Mouse (Mus musculus) forebrain, postnatal 0 days (tissue): Measurements from ENCODE around the gene Taf12. TPM values are rescaled to one million over a fixed set of nuclear protein-coding genes. Genes with fewer than 3 reads are reported as not detected.

Experiments used
- ATAC-seq: fragments of 200-750 bp; cut with Nextera tagmentation; 2 replicates; pipeline ENCODE4 v1.8.0; 2017; ENCODE audit warnings: mild to moderate bottlenecking, moderate library complexity
- DNase-seq: peaks from one replicate; pipeline ENCODE4 v3.0.0-alpha.2; 2015
- H3K27ac ChIP-seq: fragments of 300-500 bp; sonication (generic); 2 replicates; pipeline ENCODE4 v1.5.1; 2014; ENCODE audit warnings: low read depth, mild to moderate bottlenecking, antibody characterized with exemption, low read length, moderate library complexity, mixed read lengths
- H3K27me3 ChIP-seq: fragments of 300-500 bp; sonication (generic); 2 replicates; pipeline ENCODE4 v1.6.1; 2014; ENCODE audit warnings: mild to moderate bottlenecking, low read length, mixed read lengths; ENCODE audit not compliant: insufficient read depth
- H3K36me3 ChIP-seq: fragments of 300-500 bp; sonication (generic); 2 replicates; pipeline ENCODE4 v1.6.1; 2014; ENCODE audit warnings: mild to moderate bottlenecking, moderate library complexity; ENCODE audit not compliant: insufficient read depth
- H3K4me1 ChIP-seq: fragments of 300-500 bp; sonication (generic); 2 replicates; pipeline ENCODE4 v1.6.1; 2014; ENCODE audit warnings: antibody characterized with exemption; ENCODE audit not compliant: insufficient read depth
- H3K4me2 ChIP-seq: fragments of 300-500 bp; sonication (generic); 2 replicates; pipeline ENCODE4 v1.6.1; 2014; ENCODE audit warnings: low read depth, mild to moderate bottlenecking, moderate library complexity
- H3K4me3 ChIP-seq: fragments of 300-500 bp; sonication (generic); 2 replicates; pipeline ENCODE4 v1.5.1; 2014; ENCODE audit warnings: low read depth, low read length, mixed read lengths
- H3K9ac ChIP-seq: fragments of 300-500 bp; sonication (generic); 2 replicates; pipeline ENCODE4 v1.6.1; 2014; ENCODE audit warnings: mild to moderate bottlenecking
- H3K9me3 ChIP-seq: fragments of 300-500 bp; sonication (generic); 2 replicates; pipeline ENCODE4 v1.6.1; 2016; ENCODE audit warnings: low read length
- CTCF ChIP-seq: sonication (generic); IDR thresholded peaks from 2 replicates; pipeline ENCODE4 v1.5.1; 2016; ENCODE audit warnings: antibody characterized with exemption, control low read depth, low read depth
- WGBS: fragments of 180-500 bp; shearing (Covaris S2); extraction: QIAGEN DNeasy Blood & Tissue Kit; methylation state at CpG from one replicate; pipeline ENCODE4 v1.1.7; 2014; 5-methylcytosine and 5-hydroxymethylcytosine counted together
- polyA plus RNA-seq: library from polyadenylated mRNA; unstranded; fragments of >200 nt; fragmentation: Nextera tagmentation; extraction: Ambion mirVana; gene quantifications from 2 replicates; pipeline ENCODE4 v1.2.1, GENCODE M21; 2015
- total RNA-seq: library from RNA; depleted of rRNA; stranded (reverse); fragments of >200 nt; gene quantifications from 2 replicates; pipeline ENCODE4 v1.2.3, GENCODE M21; 2014

The Taf12 gene
- total and polyA plus RNA-seq, 2 experiments from 2014 or later, result 8.0 to 30.5 TPM

- H3K4me2 ChIP-seq, result no peak overlapping the region
- H3K4me1 ChIP-seq, result peaks cover 12% of the 10 kb centered on the region; the same call in 1 of the 2 replicates
- DNase-seq (no peak), ATAC-seq (no peak)
- no peak overlapping the region for H3K27ac ChIP-seq
- no peak overlapping the region for H3K9ac ChIP-seq
- H3K4me3 ChIP-seq, result no peak overlapping the region
- H3K36me3 ChIP-seq, result peaks cover 46% of the 10 kb centered on the region
- 64% methylated on average over 3 of the region's 3 CpGs for WGBS
- no peaks in the 10 kb centered on the region for H3K27me3 ChIP-seq
- no peak for TF ChIP-seq CTCF
- no peaks in the 10 kb centered on the region for H3K9me3 ChIP-seq
Observed at GRCm38 (mm10) chr4:132311801-132312200, 37.6 kb downstream of the Taf12 start.

DNA sequence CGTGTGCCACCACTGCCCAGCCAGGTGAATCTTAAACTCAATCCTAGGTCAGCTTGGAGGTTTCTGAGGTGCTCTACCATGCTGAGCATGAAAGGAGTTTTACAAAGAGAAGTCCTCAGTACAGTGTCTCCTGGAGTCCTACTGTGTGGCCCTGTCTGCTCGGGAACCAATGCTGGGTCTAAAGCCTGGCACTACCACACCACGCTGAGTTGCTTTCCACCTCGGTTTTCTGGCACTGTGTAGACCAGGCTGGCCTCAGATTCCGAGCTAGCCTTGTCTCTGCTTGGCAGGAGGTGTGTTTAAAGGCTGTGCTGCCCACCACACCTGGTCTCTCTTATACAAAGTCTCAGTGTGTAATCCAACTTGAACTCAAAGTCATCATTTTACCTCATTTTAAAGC is 38.5 kb downstream of the Taf12 start:
- Histone ChIP-seq H3K4me2 (no peak overlapping the region), H3K36me3 (peaks cover 48% of the 10 kb centered on the region)

DNA sequence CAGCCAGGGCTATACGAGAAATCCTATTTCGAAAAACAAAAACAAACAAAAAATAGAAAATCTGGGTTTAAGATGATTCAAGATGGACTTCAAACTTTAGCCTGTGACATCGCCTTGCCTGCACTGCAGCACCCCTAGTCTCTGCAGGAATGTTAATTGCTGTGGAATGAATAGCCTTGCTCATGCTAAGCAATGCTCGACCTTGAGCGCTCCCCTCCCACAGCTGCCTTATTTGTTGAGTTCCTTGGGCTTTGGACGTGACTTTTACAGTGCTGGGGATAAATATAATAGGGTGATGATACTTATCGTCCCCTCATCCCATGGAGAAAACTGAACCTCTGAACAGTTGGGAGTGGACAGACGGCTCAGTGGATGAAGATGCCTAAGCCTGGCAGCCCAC is 41.5 kb downstream of the Taf12 start:
- Histone ChIP-seq H3K36me3 (peaks cover 62% of the 10 kb centered on the region), H3K27me3 (no peaks in the 10 kb centered on the region), H3K9ac (no peak overlapping the region), H3K27ac (no peak overlapping the region), H3K4me1 (peaks cover under 1% of the 10 kb centered on the region; the same call in 1 of the 2 replicates), H3K4me3 (no peak overlapping the region), H3K9me3 (no peaks in the 10 kb centered on the region), H3K4me2 (no peak overlapping the region)
- no peak for TF ChIP-seq CTCF
- 83% methylated on average over 8 of the region's 8 CpGs for WGBS
- no peak for ATAC-seq
- no peak for DNase-seq

More for the DNA sequence above, 38.5 kb downstream of the Taf12 start:
- no peak overlapping the region for H3K4me3 ChIP-seq
- TF ChIP-seq CTCF, result no peak
- no peaks in the 10 kb centered on the region for H3K9me3 ChIP-seq
- peaks cover 12% of the 10 kb centered on the region; the same call in 1 of the 2 replicates for H3K4me1 ChIP-seq
- no peak overlapping the region for H3K27ac ChIP-seq
- no peak overlapping the region for H3K9ac ChIP-seq
- ATAC-seq (no peak), DNase-seq (no peak)
- WGBS, result 88% methylated on average over 5 of the region's 5 CpGs
- no peaks in the 10 kb centered on the region for H3K27me3 ChIP-seq

- no peak overlapping the region for H3K27ac ChIP-seq
- H3K36me3 ChIP-seq, result peaks cover 22% of the 10 kb centered on the region
- no peaks in the 10 kb centered on the region for H3K9me3 ChIP-seq
- no peak for TF ChIP-seq CTCF
- peaks cover 7% of the 10 kb centered on the region; the same call in 1 of the 2 replicates for H3K4me1 ChIP-seq
- WGBS, result 71% methylated on average over 5 of the region's 5 CpGs
- no peak overlapping the region for H3K4me3 ChIP-seq
- DNase-seq (no peak), ATAC-seq (no peak)
- no peaks in the 10 kb centered on the region for H3K27me3 ChIP-seq
- H3K4me2 ChIP-seq, result no peak overlapping the region
- H3K9ac ChIP-seq, result no peak overlapping the region
Observed at GRCm38 (mm10) chr4:132326481-132326880, 52.3 kb downstream of the Taf12 start.

GRCm38 (mm10) chr4:132328391-132328982 is 54.3 kb downstream of the Taf12 start:
- Histone ChIP-seq H3K4me2 (peak overlapping the region; percentile 73), H3K36me3 (peaks cover 23% of the 10 kb centered on the region), H3K27ac (no peak overlapping the region; the same call in 1 of the 2 replicates), H3K9ac (peak overlapping the region; percentile 91), H3K27me3 (no peaks in the 10 kb centered on the region), H3K4me1 (peaks cover 7% of the 10 kb centered on the region; the same call in 1 of the 2 replicates), H3K4me3 (peak overlapping the region; percentile 83), H3K9me3 (no peaks in the 10 kb centered on the region)
- no peak for TF ChIP-seq CTCF
- DNase-seq (peak; percentile 2), ATAC-seq (no peak)
- 39% methylated on average over 14 of the region's 14 CpGs for WGBS

DNA sequence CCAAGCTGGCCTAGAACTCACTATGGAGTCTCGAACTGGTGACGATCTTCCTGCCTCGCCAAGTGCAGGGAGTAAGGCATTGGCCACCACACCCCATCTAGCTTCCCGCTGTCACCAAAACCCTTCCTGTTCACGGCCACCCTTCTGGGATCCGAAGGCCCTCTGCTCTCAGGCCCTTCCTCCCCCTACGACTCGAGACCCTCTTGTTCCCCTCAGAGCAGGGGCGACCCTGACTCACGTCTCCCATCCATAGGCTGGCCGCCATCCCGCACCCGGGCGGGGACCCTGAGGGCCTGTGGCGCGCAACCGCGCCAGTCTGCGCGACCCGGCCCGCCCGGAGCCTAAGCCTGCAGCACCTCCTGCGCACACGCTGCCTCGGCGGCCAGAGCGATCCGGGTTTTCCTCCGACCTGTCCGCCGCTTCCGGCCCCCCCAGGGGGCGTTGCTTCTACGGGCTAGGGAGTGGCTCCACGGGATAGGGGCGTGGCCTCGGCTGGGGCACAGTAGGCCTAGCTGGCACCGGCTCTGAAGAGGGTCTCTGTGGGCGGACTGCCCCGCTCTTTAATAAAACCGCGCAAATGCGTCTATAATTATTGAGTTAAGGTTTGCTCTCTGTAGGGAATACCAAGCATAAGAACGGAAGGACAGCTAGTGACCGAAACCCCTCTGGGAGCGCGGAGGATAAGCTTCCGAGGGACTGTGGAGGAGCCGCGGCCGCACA is 55.1 kb downstream of the Taf12 start, which contains the start of gene Trnau1ap:
Gene Trnau1ap, minus strand, starts transcription at position 424 of the 720 bp plus-strand sequence.
- Histone ChIP-seq H3K9ac (peak within 1 kb of the TSS; percentile 91), H3K4me2 (peak within 1 kb of the TSS; percentile 73), H3K4me3 (peak within 1 kb of the TSS; percentile 83), H3K27me3 (no peaks in the 10 kb centered on the region), H3K27ac (peak within 1 kb of the TSS; percentile 84), H3K4me1 (peaks cover 7% of the 10 kb centered on the region; the same call in 1 of the 2 replicates), H3K9me3 (no peaks in the 10 kb centered on the region), H3K36me3 (peaks cover 23% of the 10 kb centered on the region)
- ATAC-seq (peak; percentile 95), DNase-seq (peak; percentile 90)
- TF ChIP-seq CTCF, result peak; percentile 33; the same call in 1 of the 2 replicates
- under 1% methylated on average over 52 of the region's 52 CpGs for WGBS

DNA sequence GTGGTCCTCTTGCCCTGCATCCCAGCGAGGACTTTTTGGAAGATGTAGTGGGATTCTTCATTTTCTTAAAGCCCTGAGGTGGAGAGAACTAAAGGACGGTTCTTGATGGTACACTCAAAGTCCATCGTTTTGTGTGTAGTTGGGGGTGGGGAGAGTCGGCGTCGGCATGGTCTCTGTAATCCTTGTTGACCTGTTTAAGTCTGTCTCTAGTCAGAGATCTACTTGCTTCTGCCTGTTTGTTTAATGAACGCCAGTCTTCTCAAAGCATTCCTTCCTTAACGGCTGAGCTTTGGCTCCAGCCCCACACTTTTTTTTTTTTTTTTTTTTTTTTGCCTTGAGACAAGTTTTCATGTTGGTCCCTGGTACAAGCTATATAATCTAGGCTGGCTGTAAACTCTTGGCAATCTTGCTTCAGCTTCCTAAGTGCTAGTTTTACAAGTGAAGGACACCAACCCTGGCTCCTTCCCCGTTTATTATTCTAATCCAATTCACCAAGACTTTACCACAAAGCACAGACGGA is 55.7 kb downstream of the Taf12 start:
- no peaks in the 10 kb centered on the region for H3K27me3 ChIP-seq
- H3K9ac ChIP-seq, result peak overlapping the region; percentile 91
- no peak for DNase-seq
- H3K4me3 ChIP-seq, result peak overlapping the region; percentile 83
- no peak for TF ChIP-seq CTCF
- 6% methylated on average over 10 of the region's 10 CpGs for WGBS
- H3K36me3 ChIP-seq, result peaks cover 23% of the 10 kb centered on the region
- H3K4me2 ChIP-seq, result peak overlapping the region; percentile 73
- H3K27ac ChIP-seq, result peak overlapping the region; percentile 84
- no peak for ATAC-seq
- peaks cover 7% of the 10 kb centered on the region; the same call in 1 of the 2 replicates for H3K4me1 ChIP-seq
- no peaks in the 10 kb centered on the region for H3K9me3 ChIP-seq
